Mouse (Mus musculus): Measurements from ENCODE around the gene Cdc42bpg. TPM values are rescaled to one million over a fixed set of nuclear protein-coding genes. Genes with fewer than 3 reads are reported as not detected.

The Cdc42bpg gene
- polyA plus RNA-seq, 1 experiment = 2.4 TPM

DNA sequence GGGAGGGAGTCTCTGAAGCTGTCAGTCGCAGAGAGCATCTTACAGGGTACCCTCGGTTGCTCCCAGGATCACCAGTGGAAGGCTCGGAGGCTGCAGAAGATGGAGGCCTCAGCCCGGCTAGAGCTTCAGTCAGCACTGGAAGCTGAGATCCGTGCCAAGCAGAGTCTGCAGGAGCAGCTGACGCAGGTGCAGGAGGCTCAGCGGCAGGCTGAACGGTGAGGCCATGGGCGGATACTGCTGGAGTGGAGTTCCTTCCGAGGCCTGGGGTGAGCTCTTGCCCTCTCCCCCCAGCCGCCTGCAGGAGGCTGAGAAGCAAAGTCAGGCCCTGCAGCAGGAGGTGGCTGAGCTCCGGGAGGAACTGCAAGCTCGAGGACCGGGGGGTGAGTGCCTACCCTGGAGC, 9.3 kb downstream of the Cdc42bpg start:
- H3K4me3 ChIP-seq (ENCODE audit: insufficient read depth, low read length) = no peak overlapping the region
- no peaks in the 10 kb centered on the region for H3K4me1 ChIP-seq (ENCODE audit: control insufficient read depth, insufficient read depth, low read length)
- H3K27ac ChIP-seq (ENCODE audit: insufficient read depth, low read length) = no peak overlapping the region
- TF ChIP-seq POLR2A (IDR thresholded peaks at IDR 0.05; ENCODE audit: extremely low read depth, insufficient read depth, low read length) (no peak), CTCF (IDR thresholded peaks at IDR 0.05; ENCODE audit: extremely low read depth, insufficient read depth, low read length) (no peak)

DNA sequence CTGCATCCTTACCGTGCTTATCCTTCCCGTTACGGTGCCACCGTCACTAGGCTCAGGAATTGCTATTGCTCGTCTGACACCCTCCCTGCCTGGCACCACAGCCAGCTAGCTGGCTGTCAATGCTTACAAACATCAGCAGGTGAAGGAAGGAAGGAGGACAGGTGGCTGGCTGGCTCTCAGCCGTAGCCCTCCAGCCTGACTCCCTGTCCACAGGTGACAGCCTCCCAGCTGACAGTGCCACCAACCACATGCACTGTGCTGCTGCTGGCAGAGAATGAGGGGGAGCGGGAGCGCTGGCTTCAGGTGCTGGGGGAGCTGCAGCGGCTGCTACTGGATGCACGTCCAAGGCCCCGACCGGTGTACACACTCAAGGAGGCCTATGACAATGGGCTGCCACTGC, 11.9 kb downstream of the Cdc42bpg start:
- Histone ChIP-seq H3K27ac (ENCODE audit: insufficient read depth, low read length) (no peak overlapping the region), H3K4me1 (ENCODE audit: control insufficient read depth, insufficient read depth, low read length) (no peaks in the 10 kb centered on the region), H3K4me3 (ENCODE audit: insufficient read depth, low read length) (no peak overlapping the region)
- no peak for TF ChIP-seq CTCF (IDR thresholded peaks at IDR 0.05; ENCODE audit: extremely low read depth, insufficient read depth, low read length)
- TF ChIP-seq POLR2A (IDR thresholded peaks at IDR 0.05; ENCODE audit: extremely low read depth, insufficient read depth, low read length) = no peak

DNA sequence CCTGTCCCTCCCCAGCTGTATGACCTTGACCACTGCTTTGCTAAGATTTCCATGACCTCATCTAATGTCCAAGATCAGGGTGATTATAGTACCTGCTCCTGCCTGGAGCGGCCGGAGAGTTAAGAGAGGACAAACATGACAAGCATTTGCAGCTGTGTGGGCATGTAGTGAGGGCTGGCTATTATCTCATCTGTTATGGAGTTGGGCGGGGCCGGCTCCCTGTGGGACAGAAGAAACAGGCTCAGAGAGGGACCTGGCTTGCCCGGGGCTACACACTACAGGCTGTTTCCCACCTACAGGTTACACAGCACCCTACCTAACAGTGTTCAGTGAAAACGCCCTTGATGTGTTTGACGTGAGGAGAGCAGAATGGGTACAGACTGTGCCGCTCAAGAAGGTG, 15.1 kb downstream of the Cdc42bpg start:
- Histone ChIP-seq H3K4me3 (ENCODE audit: insufficient read depth, low read length) (no peak overlapping the region), H3K27ac (ENCODE audit: insufficient read depth, low read length) (no peak overlapping the region), H3K4me1 (ENCODE audit: control insufficient read depth, insufficient read depth, low read length) (no peaks in the 10 kb centered on the region)
- TF ChIP-seq CTCF (IDR thresholded peaks at IDR 0.05; ENCODE audit: extremely low read depth, insufficient read depth, low read length) (no peak), POLR2A (IDR thresholded peaks at IDR 0.05; ENCODE audit: extremely low read depth, insufficient read depth, low read length) (no peak)

DNA sequence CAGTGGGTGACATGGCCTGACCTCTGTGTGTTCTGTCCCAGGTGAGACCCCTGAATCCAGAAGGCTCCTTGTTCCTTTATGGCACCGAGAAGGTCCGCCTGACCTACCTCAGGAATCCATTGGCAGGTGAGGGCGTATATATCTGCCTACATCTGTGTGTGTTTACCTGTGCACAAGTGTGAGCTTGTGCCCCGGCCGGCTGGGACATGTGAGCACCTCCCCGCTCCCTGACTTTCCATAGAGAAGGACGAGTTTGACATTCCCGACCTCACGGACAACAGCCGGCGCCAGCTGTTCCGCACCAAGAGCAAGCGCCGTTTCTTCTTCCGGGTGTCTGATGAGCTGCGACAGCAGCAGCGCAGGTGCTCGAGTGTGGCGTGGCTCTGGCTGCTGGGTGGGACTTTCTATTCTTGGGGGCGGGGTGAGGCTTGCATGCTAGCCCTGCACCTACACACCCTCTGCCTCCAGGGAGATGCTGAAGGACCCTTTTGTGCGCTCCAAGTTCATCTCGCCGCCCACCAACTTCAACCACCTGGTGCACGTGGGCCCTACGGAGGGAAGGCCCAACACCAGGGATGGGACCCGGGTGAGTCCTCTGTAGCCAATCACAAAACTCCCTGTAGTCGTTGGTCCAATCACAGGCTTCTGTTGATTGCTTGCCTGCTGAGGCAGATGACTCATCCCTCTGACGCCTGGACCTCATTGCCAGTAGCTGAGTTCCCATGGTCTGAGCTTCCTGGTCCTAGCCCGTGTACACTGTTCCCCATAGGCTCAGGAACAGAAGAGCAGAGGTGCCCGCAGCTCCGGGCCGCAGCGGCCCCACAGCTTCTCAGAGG, 15.7 kb downstream of the Cdc42bpg start:
- Histone ChIP-seq H3K4me3 (ENCODE audit: insufficient read depth, low read length) (no peak overlapping the region), H3K27ac (ENCODE audit: insufficient read depth, low read length) (no peak overlapping the region), H3K4me1 (ENCODE audit: control insufficient read depth, insufficient read depth, low read length) (no peaks in the 10 kb centered on the region)
- no peak for TF ChIP-seq CTCF (IDR thresholded peaks at IDR 0.05; ENCODE audit: extremely low read depth, insufficient read depth, low read length)
- TF ChIP-seq POLR2A (IDR thresholded peaks at IDR 0.05; ENCODE audit: extremely low read depth, insufficient read depth, low read length) = no peak

DNA sequence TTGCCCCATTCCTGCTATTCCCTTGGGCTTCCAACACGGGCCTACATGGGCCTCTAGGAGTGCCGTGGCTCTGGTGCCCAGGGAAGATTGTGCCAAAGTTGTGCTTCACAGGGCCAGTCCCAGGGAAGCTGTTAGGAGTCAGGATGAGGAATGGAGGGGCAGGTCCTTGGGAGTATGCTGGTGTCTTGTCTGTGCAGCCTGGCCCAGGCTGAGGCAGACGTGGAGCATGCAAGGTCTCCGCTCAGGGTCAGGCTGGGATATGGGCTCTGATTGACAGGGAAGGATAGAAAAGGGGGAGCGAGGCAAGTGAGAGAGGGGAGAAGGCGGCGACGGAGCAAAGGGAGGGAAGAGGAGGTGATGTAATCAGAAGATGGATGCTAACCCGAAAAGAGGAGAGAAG, 18.5 kb downstream of the Cdc42bpg start:
- no peaks in the 10 kb centered on the region for H3K4me1 ChIP-seq (ENCODE audit: control insufficient read depth, insufficient read depth, low read length)
- no peak overlapping the region for H3K4me3 ChIP-seq (ENCODE audit: insufficient read depth, low read length)
- TF ChIP-seq POLR2A (IDR thresholded peaks at IDR 0.05; ENCODE audit: extremely low read depth, insufficient read depth, low read length) = no peak
- no peak for TF ChIP-seq CTCF (IDR thresholded peaks at IDR 0.05; ENCODE audit: extremely low read depth, insufficient read depth, low read length)
- no peak overlapping the region for H3K27ac ChIP-seq (ENCODE audit: insufficient read depth, low read length)

DNA sequence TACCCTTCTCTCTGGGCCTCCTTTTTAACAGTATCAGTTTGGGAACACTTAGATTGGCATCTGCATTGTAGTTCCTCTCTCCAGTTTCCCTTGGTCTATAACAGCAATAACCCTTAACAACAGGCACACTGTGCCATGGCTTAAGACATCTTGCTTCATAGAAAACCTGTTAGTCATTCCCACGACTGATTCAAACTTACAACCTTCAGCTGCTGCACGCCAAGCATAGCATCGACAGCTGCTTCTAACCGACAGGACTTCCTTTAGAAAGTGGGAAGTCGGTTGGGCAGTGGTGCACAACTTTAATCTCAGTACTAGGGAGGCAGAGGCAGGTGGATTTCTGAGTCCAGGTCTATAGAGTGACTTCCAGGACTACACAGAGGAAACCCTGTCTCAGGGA, 24.9 kb downstream of the Cdc42bpg start:
- Histone ChIP-seq H3K27ac (ENCODE audit: insufficient read depth, low read length) (no peak overlapping the region), H3K4me1 (ENCODE audit: control insufficient read depth, insufficient read depth, low read length) (0 out of 2 replicates have a peak, but pooled peaks cover 3% of the 10 kb centered on the region), H3K4me3 (ENCODE audit: insufficient read depth, low read length) (no peak overlapping the region)
- TF ChIP-seq CTCF (IDR thresholded peaks at IDR 0.05; ENCODE audit: extremely low read depth, insufficient read depth, low read length) = no peak
- TF ChIP-seq POLR2A (IDR thresholded peaks at IDR 0.05; ENCODE audit: extremely low read depth, insufficient read depth, low read length) = no peak

DNA sequence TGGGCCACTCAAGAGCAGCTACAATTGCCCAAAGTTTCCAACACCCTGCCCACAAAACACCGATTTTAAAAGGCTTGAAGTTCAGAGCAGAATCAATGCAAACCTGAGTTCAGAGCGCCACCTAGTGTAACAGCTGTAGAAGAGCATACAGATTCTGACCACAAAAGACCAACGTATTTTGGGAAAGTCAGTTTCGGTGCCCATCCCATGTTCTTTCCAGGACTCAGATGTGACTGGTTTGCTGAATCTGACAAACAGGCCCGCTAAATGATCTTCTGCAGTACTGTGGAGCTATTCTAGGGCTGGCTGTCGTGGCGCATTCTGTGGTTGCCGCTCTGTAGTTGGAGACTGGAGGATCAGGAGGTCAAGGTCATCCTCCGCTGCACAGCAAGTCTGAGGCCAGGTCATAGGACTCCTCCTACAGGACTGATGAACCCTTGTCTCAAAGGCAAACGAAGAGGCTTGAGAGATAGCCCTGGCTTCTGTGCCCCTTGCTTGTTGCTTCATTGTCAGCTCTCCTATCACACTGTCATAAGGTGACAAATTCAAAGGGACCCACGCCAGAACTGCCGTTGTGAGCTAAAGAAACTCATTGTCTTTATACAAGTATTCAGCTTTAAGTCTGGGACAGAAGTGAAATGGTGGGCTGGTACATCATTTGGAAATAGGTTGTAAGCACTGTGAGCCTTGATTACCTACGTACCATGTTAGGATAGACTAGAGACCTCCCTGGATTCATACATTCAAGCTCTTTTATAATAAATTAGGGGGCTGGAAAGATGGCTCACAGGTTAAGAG, 25.7 kb downstream of the Cdc42bpg start:
- Histone ChIP-seq H3K27ac (ENCODE audit: insufficient read depth, low read length) (no peak overlapping the region), H3K4me1 (ENCODE audit: control insufficient read depth, insufficient read depth, low read length) (peaks cover 4% of the 10 kb centered on the region; the same call in 1 of the 2 replicates), H3K4me3 (ENCODE audit: insufficient read depth, low read length) (no peak overlapping the region)
- TF ChIP-seq CTCF (IDR thresholded peaks at IDR 0.05; ENCODE audit: extremely low read depth, insufficient read depth, low read length) = peak; percentile 90
- no peak for TF ChIP-seq POLR2A (IDR thresholded peaks at IDR 0.05; ENCODE audit: extremely low read depth, insufficient read depth, low read length)

DNA sequence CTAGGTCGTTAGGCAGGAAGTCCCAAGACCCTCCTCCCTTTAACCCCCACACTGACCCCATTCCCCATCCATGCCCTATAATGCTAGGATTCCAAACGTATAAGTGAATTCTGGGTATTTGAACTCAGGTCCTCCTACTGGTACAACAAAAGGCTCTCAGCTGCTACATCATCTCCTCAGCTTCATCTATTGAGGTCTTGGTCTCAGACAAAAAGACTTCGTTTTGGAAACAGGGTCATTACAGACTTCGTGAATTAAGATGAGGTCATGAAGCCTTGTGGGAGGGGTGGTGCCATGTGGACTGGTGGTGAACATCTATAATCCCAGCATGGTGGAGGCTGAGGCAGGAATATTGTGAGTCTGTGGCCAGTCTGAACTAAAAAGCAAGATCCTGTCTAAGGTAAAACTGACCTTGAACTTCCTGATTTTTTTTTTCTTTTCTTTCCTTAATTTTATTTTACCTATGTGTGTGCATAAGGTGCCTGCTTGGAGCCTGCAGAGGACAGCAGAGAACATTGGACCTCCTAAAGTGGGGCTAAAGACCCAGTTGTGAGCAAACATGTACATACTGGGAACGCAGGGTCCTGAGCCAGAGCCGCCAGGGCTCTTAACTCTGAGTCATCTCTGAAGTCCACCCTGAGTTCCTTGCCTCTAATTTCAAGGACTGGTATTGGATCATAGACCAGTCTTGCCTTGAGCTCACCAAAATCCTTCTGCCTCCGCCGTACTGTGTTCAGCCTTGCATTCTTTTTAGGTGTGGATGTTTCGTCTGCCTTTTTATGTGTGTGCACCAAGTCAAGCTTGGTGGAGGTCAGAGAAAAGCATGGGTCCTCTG, 27.7 kb downstream of the Cdc42bpg start:
- peak overlapping the region; percentile 22; the same call in 1 of the 2 replicates for H3K27ac ChIP-seq (ENCODE audit: insufficient read depth, low read length)
- H3K4me1 ChIP-seq (ENCODE audit: control insufficient read depth, insufficient read depth, low read length) = peaks cover 5% of the 10 kb centered on the region; the same call in 1 of the 2 replicates
- TF ChIP-seq CTCF (IDR thresholded peaks at IDR 0.05; ENCODE audit: extremely low read depth, insufficient read depth, low read length) (no peak), POLR2A (IDR thresholded peaks at IDR 0.05; ENCODE audit: extremely low read depth, insufficient read depth, low read length) (no peak)
- no peak overlapping the region for H3K4me3 ChIP-seq (ENCODE audit: insufficient read depth, low read length)
